Mouse (Mus musculus) layer of hippocampus, postnatal 14 days (tissue): ENCODE measurements around the gene Mllt10. TPM values are rescaled to one million over a fixed set of nuclear protein-coding genes. Genes with fewer than 3 reads are reported as not detected.

Experiments
- DNase-seq, 2 experiments: peaks; one replicate each; pipeline ENCODE4 v3.0.0; 2021 to 2022; ENCODE audit warnings: low spot score in 2 of 2, mixed read lengths in 1 of 2
- total RNA-seq, 2 experiments: library from RNA; stranded (reverse); gene quantifications; 2 replicates each; pipeline ENCODE4 v1.2.3; 2021

The Mllt10 gene
- total RNA-seq, 2 experiments from 2014 or later, result 51.0 to 63.0 TPM

- no peak for DNase-seq
These were observed 126.6 kb downstream of the Mllt10 start for GRCm38 (mm10) chr2:18181631-18182030.

DNA sequence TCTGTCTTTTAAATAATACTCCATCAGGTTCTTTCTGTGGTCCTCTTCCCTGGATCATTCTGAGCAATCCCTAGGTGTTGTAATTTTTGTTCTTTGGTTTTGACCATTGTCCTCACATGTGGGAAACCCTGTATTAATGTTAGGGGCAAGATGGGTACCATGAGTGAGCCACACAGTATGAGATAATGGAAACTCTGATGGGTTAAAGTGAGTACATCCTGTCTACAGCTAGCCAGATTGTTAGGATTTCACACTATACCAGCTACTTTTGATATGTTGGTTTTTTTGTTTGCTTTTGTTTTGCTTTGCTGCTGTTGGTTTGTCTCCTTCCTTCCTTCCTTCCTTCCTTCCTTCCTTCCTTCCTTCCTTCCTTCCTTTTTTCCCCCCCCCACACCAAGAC, 128.0 kb downstream of the Mllt10 start:
- no peak for DNase-seq

GRCm38 (mm10) chr2:18188367-18188766, 133.3 kb downstream of the Mllt10 start:
- no peak for DNase-seq

DNA sequence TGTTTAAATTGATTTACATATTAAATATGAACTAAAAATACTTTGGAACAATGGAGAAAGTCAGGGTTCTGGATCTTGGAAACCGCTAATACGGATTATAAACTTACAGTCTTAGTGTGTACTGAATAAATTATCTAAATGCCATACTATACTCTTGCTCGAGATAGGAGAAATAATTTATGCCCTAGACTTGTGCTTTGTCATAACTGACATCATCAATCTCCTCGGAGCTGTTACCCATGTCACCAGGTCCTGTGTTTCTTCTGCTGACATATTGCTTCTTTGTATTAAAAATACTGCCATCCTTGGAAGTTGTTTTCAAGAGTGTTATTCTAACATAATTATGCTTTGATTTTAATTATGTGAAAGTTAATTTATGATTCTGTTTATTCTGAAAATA, 140.2 kb downstream of the Mllt10 start:
- DNase-seq, result no peak

GRCm38 (mm10) chr2:18195691-18196396, 140.8 kb downstream of the Mllt10 start:
- no peak for DNase-seq

- no peak for DNase-seq
These were observed 146.9 kb downstream of the Mllt10 start for GRCm38 (mm10) chr2:18201820-18202462.

- DNase-seq, result no peak
These were observed 147.9 kb downstream of the Mllt10 start for GRCm38 (mm10) chr2:18202923-18203322.

DNA sequence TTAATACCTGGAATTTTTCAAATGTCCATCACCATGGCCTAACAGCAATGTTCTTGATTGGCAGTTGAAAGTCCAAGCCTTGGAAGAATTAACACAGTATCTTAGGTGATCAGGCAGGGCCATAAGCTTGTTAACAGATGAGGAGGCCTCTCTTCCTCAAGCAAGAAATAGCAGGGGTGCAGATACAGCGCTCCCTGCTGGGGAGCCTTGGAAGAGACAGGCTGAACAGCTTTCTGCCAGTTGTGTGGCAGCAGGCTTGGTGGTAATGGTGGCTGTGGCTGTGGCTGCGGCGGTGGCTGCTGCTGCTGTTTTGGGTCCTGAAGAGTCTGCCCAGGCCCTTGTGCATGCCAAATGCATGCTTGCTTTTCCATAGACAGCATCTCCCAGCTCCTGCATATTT, 150.1 kb downstream of the Mllt10 start:
- DNase-seq, result peak in 1 of 2 experiments; percentile 53

- DNase-seq, result peak in 1 of 2 experiments; percentile 49
These were observed 151.8 kb downstream of the Mllt10 start for GRCm38 (mm10) chr2:18206811-18207210.

DNA sequence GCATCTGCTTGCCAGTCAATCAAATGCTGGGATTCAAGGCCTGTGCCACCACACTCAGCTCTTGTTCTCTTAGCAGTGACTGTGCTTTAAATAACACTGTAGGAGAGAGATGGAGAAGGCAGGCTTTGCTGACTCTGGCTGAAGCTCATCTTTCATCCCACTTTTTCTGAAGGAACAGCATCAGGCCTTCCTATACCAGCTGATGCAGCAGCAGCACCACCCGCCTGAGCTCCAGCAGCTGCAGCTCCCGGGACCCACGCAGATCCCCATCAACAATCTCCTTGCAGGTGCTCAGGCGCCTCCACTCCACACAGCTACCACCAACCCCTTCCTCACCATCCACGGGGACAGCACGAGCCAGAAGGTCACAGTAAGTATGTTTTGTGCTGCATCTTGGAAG, 153.5 kb downstream of the Mllt10 start:
- no peak for DNase-seq

DNA sequence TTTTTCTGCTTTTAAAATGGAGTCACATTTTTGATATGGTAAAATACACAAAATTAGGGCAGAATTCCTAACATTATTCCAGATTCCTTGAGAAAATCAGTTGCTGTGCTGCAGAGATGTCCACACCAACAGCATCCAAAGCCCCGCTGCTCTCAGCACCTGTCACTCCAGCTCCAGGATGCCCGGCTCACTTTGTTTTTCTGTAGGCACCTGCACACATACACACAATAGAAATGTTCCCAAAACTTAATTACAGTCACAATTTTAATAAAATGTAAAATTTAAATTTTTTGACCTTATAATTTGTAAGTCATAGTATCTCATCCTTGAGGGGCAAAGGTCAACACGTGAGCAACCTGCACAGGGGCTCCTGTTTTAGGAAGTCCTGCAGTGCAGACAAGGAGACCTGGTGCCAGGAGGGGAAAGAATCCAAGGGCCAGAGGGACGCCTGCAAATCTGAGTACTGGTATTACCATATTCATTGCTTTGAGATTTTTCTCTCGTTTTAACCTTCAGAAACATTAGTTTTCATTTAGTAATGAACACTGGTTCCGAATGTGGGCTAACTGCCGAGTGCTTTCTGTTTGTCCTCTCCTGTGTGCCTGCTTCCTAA, 154.3 kb downstream of the Mllt10 start:
- no peak for DNase-seq

DNA sequence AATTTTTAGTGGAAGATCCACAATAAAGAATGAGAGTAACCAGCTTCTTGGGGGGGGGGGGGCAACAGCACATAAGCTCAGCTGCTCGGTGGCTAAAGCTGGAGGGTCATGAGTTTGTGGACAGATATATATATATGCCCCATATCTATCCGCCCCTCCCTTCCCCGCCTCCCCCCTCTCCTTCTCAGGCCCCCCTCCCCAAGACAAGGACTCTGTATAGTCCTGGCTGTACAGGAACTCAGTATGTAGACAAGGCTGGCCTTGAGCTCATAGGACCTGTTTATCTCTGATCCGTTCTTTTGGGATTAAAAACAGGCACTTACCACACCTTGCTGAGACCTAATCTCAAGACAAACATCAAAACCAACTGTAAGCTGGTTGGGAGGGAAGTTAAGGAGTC, 154.9 kb downstream of the Mllt10 start:
- no peak for DNase-seq

- no peak for DNase-seq
These were observed 159.0 kb downstream of the Mllt10 start for GRCm38 (mm10) chr2:18214031-18214430.

DNA sequence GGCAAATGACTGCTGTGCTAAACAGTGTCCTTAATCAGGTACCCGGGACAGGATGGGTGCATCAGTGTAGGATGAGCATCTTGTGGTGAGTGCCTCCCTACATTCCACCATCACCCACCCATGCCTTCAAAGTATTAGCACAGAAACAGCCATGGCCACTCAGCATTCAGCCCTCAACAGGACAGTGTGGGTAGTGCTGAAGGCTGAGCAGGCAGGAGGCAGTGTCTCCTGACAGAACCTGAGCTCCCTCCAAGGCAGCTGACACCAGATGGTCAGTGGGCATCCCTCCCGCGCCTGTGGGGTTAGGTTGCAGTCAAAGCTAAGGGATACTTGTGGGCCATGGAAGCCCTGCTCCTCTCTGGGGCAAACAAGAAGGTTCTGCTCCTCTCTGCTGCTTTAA, 162.8 kb downstream of the Mllt10 start:
- DNase-seq, result peak in 1 of 2 experiments; percentile 32

- DNase-seq, result no peak
These were observed 163.5 kb downstream of the Mllt10 start for GRCm38 (mm10) chr2:18218500-18218899.

GRCm38 (mm10) chr2:18219136-18219535, 164.1 kb downstream of the Mllt10 start:
- DNase-seq, result no peak

DNA sequence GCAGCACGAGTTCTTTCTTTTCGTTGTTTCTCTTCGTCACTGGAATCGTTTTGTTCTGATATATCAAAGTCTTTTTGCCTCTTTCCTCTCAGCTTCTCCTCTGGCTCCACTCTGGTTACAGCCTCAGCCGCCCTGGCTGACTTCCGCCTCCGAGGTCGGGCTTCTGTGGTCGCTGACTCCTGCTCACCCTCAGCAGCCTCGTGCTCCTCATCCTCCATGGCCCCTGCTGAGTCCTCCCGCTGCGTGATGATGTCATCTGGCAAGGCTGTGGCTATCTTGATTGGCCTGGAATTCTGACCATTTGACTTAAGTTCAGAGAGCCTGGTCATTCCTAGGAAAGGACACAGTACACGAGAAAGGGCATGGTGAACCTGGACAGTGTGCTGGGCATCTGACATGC, 164.5 kb downstream of the Mllt10 start:
- no peak for DNase-seq

DNA sequence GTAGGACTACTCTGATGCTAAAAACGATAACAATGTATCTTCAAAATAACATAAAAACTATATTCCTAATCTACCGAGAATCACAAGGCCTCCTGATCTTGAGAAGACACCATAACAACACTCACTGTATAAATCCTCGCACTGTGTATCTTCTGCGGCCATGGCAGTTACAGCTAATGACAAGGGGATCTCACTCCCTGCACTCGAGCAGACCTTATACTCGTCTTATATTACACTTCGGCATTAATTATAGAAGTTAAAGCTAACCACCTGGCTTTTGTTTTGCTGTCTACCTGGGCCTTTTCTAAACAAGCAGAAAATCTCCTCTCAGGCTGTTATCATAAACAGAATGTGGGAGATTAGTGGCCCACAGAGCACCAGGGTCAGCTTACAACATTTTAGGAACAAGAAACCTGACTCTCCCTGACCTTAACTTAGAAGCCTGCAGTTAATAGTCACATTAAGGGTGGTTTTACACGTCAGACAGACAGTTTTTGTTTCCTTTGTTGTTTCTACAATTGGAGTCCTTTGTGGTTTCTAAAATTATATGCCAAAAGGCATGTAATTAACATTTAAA, 173.5 kb downstream of the Mllt10 start:
- no peak for DNase-seq

DNA sequence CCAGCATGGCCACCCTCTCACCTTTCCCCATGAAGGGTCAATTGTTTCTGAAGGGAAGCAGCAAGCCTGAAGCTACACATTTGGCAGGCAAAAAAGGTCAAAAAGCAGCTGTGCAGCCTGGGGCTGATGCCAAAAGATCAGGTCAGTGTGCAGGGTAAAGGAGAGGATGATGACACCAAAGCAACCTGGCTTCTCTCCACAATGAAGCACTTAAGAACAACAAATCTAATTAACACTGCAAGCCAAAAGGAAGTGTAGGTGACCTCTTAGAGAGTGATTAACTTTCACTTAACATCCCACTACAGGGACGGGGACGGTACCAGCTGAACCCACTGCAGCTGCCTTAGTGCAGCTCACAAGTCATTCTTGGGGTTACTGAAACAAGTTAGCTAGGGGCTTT, 174.2 kb downstream of the Mllt10 start:
- DNase-seq, result no peak

DNA sequence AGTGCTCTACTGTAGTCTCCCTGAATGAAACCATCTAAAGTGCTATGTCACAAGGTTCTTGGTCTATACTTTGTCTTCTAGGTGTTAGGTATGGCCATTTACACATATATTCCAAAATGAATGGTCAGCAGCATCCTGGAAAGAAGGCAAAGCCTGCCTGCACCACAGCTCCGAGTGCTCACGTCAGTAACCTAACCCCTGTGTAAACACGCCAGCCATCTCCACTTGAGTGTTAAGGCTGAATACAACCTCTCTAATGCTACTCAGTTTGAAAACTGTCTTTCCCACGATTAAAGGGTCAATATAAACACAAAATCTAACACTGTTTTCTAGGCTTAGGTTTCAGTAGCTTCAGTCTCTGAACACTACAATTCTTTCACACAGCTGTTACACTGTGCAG, 176.1 kb downstream of the Mllt10 start:
- no peak for DNase-seq

DNA sequence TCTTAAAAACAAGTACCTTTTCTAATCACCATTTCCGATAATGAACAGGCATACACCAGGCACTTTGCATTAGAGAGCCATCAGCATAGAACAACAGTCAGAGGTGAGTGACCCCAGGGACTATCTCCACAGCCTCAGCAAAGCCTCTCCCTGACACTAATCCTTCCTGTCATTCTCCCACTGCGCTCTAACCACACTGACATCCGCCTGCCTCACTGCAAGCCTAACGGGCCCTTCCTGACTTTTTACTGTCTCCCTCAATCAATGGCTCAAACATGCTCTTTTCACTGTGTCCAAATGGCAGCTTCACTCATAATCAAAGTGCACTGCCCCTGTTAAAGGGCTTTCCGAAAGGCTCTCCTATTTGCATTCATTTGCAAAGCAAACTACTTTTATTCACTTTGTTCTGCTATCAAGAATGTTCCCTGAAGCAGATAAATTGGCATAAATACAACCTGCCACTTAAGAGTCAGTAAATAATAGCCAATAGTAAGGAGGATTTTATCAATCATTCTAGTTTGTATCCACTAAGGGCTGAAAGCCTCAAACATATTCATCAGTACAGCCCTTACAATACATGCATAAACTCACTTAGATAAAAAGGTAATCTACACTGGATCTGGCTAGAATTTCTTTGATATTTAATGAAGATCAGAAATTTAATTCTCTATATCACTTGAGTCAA, 178.0 kb downstream of the Mllt10 start:
- DNase-seq, result no peak

GRCm38 (mm10) chr2:18235524-18235923, 180.5 kb downstream of the Mllt10 start:
- DNase-seq, result no peak
